Mouse (Mus musculus) left cerebral cortex, adult 9 months (tissue): ENCODE results near the gene Suds3.

Source experiments
- DNase-seq, 2 experiments: peaks; one replicate each; pipeline ENCODE4 v3.0.0; 2022; ENCODE audit warnings: low spot score in 2 of 2

Suds3 gene

DNA sequence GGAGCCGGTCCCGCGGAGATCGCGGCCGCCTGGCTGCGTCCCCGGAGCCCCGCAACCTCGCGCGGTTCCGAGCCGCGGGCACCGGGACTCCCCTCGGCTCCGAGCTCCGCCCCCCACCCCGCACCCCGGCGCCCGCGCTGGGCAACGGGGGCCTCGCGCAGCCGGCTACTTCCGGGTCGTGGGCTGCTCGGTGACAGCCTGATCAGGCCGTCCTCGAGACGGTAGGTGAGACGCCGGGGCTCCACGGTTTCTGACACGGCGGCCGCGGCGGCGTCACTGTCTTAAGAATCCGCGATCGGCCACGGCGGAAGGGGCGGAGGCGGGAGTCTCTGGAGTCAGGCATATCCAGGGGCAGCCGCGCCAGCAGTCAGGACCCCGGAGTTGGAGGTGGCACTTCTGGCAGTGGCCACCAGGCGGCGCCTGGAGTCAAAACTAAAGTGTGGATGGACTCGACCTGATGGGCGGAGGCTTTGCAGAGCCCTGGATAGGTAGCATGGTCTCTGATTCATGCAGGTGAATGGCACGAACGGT lies at the start of gene Suds3:
Gene Suds3, minus strand, starts transcription at position 278 of the 531 bp plus-strand sequence.
- DNase-seq = peak; percentile 89 to 99

DNA sequence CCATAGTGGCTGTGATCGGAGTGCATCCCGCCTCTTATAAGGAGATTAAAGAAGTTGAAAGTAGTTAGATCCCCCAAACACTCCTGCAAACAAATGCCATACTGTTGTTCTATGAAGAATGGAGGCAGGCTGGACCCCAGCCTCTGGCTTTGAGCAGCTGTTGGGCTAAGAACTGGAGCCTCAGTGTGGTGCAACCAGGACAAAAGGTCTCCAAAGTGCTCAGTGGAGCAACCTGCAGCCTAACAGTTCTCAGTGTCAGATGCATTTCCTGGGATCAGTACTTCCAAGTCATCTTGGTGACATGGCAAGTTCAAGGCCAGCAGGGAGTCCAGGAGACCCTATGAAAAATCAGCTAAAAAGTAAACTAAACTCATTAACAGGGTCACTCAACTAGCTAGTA lies 49.0 kb upstream of the Suds3 start:
- DNase-seq = no peak

DNA sequence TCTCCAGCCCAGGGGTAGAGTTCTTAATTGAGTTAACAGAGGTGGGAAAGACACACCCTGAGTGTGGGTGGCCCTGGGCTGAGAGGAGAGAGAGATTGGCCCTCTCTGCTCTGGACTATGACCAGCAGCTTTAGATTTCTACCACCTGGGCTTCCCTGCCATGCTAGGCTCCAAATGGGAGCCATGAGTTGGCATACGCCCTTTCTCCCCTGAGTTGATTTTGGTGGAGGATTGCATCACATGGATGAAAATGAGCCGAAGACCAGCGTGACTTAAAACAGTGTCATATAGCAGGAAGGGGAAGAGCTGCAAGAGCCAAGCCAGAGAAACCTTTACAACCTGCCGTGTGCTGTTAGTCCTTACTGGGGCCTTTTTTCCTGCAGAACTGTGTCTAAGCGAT lies 48.6 kb upstream of the Suds3 start:
- no peak for DNase-seq

DNA sequence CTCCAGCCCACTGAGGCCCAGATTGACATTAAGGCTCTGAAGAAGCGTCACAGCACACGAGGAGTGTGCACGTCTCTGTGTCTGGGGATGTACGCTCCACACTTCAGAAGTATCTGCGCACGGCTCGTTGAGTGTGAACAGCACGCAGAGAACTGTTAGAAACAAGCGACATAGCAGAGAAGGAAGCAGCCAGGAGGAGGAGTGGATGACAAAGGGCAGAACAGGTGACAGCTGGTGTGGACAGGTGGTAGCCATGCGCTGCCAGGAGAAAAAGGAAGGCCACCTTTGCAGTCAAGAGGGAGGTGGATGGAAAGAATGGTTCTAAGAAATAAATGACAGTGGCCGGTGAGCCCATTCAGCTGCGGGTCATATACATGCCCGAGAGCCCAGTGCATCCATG lies 47.9 kb upstream of the Suds3 start:
- no peak for DNase-seq

DNA sequence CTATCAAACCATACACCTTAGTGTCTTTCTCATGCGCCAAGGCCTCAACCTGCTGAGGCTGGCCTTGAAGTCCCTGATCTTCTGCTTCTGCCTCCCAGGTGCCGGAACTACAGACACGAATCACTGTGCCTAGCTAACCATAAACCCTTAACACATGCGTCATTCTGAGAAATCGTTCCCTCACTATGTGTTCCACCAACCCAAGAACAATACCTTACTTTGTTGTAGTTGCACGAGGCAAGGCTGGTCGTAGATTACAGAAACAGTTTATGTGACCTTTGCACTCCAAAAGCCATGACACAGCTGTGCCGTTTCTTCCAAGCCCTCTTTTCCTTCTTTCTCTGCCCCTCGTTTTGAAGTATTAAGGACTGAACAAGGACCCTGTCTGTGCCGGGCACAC lies 44.6 kb upstream of the Suds3 start:
- no peak for DNase-seq

DNA sequence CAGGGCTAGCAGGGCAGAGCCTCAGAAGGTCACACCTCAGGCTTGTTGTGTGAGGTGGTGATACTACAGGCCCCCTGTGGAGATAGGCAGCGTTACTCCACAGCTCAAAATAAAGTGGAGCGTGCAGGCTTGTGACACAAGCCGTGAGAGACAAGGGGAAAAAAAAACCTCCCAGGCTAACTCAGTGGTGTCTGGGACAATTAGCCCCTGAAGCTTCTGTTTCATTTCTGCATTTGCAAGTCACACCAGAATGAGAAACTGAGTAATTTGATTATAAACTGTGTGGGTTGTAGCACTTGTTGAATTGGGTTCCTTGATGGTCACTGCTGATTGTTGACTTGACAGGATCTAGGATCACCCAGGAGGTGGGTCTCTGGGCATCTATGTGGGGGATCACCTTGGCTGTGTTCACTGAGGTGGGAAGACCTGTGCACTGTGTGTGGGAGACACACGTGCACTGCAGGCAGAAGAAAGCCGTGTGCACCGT lies 43.9 kb upstream of the Suds3 start:
- no peak for DNase-seq

DNA sequence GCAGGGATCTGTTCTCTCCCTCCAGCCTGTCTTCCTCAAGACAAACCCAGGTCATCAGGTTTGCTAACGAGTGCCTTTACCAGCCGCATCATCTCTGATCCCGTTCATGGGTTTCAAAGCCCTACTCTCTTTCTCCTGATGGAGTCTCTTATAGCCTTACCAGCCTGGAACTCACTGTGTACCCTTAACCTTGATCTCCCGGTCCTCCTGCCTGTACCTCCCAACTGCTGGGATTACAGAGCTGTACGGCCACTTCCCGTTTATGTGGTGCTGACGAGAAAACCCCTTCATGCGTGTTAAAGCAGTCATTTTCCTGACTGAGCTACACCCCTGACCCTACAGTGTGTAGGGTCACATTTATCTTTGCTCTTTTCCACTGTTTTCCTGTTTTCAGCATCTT lies 43.4 kb upstream of the Suds3 start:
- no peak for DNase-seq

DNA sequence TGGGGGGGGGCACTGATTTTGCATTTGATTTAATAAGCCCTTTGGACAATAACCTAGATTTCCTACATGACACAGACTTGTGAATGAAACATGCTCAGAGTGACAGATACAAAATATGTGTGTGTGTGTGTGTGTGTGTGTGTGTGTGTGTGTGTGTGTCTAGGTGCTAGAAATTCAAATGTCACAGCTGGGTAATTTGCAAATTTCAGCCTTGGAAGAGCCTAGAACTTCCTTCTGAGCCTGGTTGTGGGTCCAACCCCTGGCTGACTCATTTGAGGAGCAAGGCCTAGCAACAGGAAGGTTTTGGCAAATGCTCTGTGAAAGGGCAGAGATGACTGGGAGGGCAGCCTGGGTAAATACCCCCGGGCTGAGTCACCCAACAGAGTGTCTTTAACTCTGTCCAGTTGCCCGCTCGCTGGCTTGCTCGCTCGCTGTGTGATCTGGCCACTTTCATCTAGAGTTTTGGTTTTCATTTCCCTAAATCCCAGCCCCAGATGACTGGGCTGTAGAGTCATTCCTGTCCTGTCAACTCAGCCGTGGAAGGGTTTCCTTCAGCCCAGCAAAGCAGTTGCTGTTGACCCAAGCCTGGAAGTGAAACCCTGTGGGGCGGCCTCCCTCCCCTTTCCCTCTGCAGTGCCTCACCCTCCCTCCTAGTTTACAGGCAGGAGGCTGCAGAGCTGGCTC lies 42.6 kb upstream of the Suds3 start:
- DNase-seq = peak in 1 of 2 experiments; percentile 22

DNA sequence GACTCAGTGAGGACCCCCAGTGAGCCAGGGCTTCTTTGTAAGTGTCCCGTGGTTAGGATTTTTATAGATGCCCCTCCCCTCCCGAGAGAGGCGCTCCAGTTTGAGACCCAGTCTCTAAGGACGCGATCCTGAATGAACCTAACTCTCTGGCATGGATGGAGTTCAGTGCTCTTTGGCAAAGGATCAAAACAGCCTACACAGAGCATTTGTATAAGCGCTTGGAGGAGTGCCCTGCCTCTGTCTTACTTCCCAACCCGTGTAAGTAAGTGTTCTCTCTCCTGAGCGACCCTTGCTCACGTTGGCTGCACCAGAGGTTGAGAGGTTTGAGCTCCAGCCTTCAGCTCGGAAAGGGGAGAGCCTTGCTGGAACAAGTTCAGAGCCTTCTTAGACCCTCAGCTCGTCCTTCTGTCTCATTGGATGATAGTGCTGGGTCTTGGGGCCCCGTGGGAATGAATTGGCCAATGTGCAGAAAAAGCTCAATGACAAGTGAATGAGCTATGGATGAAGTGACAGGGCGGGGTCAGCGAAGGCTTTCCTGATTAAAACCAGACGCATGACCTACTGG lies 37.7 kb upstream of the Suds3 start:
- DNase-seq = no peak

DNA sequence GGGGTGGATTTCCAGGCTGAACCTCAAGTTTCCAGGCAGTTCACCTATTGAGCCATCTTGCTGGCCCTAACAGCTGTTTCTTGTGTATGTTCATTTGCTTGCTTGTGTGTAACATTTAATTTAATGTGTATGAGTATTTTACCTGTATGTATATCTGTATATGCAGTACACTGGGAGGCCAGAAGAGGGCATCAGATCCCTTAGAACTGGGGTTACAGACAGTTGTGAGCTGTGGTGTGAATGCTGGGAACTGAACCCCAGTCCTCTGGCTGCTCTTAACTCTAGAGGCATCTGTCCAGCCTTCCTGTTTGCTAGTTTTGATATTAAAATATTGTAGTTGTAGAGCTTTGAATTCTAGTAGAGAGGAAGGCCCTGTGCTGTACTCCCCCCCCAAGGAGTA lies 37.0 kb upstream of the Suds3 start:
- no peak for DNase-seq

DNA sequence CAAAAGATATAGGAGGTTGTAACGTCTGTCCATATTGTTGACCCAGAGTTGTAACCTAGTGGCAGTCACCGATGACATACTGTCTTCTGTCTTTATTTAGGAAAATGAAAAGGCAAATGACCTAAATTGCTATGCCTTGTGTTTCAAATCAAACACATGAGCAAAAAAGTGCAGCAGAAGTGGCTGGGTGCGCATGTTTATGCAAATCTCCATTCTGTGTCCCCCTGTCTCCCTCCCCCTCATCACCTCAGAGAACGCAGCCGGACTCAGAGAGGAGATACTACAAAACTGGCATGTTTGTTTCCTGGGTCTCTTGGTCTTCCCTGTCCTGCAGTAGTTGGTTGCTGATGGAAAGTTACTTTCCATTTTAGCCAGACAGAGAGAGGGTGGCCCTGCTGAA lies 34.2 kb upstream of the Suds3 start:
- DNase-seq = no peak

DNA sequence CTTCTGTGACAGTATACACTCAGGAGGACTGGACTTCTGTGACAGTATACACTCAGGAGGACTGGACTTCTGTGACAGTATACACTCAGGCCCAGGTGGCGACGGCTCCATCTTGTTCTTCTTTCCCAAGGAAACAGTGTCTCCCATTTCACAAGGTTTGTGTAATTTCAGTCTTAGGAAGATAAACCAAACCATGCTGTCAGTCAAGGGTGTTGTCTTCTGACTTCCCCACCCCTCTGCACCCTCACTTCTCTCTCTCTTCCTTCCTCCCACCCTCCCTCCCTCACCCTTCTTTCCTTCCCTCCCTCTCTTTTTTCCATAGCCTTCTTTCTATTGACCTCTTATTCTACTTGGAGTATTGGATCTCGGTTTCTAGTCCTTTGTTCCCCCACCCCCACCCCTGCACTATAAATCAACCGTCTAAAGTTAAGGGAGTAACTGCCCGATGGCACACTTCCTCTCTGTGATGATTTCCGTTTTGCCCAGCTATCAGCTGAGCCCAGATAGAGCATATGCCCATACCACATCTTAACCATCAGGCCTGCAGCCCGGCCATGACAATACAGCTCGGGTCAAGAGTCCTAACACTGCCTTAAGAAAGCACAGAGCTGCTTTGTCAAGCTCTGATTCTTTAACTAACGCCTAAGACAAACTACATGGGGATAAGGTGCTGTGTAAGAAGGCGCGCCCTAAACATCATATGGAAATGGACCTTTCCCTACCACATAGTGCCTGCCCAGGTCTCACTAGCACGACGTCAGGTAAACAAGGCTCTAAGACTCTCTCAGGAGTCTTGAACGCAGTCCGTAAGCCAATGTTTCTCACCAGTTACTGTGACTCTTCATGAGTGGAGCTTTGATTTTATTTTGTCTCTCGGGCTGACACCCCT lies 33.4 kb upstream of the Suds3 start:
- DNase-seq = no peak

DNA sequence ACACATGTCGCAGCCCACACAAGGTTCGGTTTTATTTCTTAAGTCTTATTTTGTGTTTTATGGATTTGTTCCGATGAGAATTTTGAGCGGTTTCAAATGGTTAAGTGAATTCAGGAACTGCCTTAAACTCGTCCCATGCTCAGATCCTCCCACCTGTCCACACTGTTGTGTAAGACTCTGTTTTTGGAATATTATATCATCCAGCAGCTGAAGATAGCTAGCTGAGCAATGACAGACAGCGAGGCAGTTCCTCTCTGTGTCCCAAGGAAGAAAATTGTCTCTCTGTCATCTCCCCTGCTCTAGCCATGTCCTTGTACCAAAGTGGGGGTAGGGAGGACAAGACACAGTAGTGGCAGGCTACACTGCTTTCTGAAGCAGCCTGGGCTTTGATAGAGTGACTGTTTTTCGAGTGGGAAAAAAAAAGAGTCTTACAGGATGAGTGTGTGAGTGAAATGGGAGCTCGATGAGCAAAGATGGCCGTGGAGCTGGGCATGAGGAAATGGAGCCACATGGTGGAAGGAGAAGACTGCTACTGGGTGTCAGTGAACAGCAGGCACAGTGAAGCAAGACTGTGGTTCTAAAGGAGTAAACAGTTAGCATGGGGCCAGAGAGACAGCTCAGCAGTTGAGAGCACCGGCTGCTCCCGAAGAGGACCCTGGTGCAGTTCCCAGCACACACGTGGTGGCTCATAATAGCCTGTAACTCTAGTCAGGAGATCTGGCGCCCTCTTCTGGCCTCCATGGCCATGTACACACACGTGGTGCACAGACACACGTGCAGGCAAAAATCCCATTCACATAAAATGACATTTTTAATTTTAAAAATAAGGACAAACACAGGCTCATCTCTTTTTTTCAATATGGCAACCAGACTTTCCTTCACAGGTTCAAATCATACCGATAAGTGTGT lies 31.5 kb upstream of the Suds3 start:
- DNase-seq = peak; percentile 62 to 68

DNA sequence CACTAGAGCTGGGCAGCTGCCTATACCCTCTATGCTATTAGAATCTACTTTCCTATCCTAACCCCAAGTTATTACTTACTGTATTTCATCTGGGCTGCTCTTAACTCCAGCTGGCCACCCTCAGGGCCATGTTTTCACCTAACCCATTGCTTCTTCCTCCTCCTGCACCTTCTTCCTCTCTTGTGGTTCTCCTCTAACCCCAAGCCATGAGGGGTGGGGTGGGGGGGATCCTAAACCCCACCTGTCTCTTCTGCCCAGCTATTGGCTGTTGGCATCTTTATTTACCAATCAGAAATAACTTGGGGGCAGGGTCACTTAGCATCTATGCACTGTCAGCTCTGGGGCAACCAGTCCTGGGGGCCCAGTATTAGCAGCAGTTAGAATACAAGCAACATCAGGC lies 30.3 kb upstream of the Suds3 start:
- no peak for DNase-seq

DNA sequence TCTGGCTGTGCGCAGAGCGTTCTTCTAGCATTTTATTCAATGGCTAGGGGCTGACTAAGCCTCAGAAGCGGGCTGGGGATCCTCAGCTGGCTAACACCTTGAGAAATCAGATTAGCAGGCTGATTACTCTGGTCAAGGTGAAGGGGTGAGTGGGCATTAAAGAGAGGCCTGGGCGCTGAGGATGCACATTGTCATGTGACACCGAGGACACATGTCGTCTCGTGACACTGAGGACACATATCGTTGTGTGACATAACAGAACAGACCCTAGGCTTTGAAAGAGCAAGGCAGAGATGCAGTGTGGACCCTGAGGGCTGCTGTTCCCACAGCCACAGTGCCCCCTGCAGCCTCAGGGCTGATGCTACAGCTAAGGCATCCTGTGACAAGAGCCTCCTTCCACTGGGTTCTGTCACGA lies 27.8 kb upstream of the Suds3 start:
- no peak for DNase-seq

DNA sequence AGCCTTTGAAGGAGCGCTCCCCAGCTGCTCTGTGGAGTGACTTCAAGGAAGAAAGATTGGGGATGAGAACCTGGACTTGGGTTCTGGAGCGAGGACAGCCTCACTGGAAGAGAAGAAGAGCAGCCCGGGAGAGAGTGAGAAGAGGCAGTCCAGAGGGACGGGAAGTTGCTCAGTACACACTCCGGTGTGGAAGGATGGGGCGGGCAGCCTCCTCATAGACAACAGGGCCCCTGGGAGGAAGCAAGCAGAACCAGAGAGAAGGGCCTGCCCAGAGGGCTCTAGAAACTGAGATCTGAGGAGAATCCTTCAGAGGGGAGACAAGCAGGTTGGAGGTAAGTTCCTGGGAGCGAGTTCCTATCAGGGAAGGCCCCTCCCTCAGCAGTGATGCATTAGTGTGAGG lies 24.5 kb upstream of the Suds3 start:
- DNase-seq = no peak

DNA sequence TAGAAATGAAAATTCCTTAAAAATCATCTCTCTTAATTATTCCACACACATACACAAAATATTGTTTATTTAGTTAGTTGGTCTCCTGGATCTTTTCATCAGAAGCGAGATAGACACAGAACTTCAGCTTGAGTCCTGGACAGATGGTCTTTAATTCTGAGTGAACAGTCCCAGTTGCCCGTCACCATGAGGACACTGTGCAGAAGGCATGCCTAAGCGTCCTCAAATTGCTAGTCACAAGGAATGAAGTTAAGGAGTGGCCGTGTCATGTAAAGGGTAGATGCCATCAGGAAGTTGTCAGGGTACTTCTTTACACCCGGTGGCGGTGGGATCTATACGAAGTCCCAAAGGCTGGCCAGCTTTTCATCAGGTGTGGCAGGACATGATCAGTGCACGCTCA lies 23.9 kb upstream of the Suds3 start:
- DNase-seq = no peak

DNA sequence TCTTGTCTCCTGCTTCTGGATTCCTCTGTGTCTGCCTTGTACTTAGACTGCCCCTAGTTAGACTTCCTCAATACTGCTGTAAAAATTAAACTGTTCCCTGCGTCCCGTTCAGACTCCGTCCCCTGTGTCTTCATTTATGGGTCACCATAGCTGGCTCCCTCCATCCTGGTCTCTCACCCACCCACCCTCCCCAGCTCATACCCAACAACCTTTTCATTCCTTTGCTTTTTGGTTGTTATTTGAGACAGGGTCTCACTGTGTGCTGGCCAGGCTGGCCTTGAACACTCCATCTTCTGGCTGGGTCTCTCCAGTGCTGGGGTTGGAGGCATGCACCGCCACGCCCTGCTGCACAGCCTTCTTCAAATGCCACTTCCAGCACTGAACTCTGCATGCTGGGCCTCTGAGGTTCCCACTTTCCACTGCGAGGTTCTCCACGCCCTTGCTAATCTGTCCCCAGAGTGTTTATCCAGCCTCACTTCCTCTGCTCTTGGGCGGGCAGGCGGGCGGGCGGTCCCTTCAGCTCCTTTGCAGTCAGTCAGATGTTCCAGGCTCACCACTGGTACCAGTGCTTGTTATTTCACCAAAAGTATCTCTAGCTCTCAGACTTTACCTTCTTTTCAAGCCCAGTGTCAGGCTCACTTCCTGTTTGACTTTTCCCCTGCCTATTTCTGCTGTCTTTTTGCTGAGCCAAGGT lies 22.5 kb upstream of the Suds3 start:
- DNase-seq = no peak

DNA sequence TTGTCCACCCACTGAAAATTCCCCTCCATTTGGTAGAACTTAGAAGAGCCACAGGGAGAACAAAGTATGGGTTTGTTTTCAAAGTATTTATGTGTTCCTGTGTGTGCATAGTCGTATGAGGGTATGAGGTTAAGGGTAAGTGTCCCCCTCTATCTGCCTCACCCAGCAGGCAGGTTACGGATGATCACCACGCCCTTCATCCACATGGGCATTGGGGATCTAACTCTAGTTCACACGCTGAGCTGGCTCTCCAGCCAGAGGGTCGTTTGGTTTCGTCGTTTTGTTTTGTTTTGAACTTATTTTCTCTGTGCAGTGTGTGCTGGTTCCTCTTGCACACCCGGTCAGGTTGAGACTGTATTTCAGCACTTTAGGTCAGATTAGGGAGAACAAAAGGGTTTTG lies 21.7 kb upstream of the Suds3 start:
- DNase-seq = no peak

DNA sequence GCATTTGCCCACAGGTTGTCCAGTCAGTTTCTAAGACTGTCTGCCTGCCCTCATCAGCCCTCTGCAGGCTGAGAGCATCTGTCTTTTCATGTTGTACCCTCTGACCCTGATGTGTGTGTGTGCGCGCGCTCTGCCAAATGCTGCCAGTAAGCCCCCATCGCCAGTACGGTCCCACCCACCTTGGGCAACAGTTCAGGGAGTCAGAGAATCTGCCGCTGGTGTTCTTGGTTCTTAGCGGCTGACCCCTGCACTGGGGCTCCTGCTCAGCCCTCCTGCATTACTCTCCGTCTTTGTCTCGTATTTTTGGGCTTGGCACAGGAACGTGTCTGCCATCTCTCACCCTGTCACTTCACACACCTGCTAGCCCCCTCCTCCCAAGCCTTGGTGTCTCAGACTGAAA lies 21.1 kb upstream of the Suds3 start:
- no peak for DNase-seq

DNA sequence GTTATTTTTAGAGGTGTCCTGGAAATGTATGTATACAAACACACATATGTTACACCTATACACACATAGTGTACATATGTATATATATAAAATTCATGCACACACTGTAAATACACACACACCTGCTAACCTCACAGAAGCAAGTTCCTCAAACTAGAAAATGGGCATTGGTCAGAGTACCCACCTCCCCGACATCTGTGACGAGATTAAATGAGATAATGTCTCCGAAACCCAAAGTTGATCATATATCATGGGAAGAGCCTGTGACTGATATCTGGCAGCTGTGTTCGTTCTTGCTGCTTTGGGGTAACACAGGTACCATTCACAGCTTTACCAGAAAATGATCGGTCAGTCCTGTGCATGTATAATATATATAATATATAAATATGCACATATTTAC lies 20.7 kb upstream of the Suds3 start:
- DNase-seq = no peak
